Mouse (Mus musculus): Measurements from ENCODE around the gene Mydgf.

Gene Mydgf

GRCm38 (mm10) chr17:56185281-56186141 is 1.8 kb upstream of the Mydgf start:
- DNase-seq = peak; percentile 72

GRCm38 (mm10) chr17:56182975-56183657 is 604 bp downstream of the Mydgf start:
- DNase-seq = no peak

GRCm38 (mm10) chr17:56175416-56175815 is 8.3 kb downstream of the Mydgf start:
- DNase-seq = no peak

GRCm38 (mm10) chr17:56173401-56174046 is 10.2 kb downstream of the Mydgf start:
- no peak for DNase-seq

- no peak for DNase-seq
These were observed 11.8 kb downstream of the Mydgf start for GRCm38 (mm10) chr17:56171881-56172280.

- DNase-seq = no peak
These were observed 12.3 kb downstream of the Mydgf start for GRCm38 (mm10) chr17:56171456-56171855.

- DNase-seq = no peak
These were observed 13.1 kb downstream of the Mydgf start for GRCm38 (mm10) chr17:56170636-56171035.

GRCm38 (mm10) chr17:56169830-56170229 is 13.9 kb downstream of the Mydgf start:
- DNase-seq = peak; percentile 49

- no peak for DNase-seq
These were observed 18.0 kb downstream of the Mydgf start for GRCm38 (mm10) chr17:56165671-56166070.

- DNase-seq = no peak
These were observed 19.2 kb downstream of the Mydgf start for GRCm38 (mm10) chr17:56164510-56164909.

- no peak for DNase-seq
These were observed 20.1 kb downstream of the Mydgf start for GRCm38 (mm10) chr17:56163523-56164102.

- DNase-seq = peak; percentile 96
These were observed 21.4 kb downstream of the Mydgf start, which contains the start of gene Tnfaip8l1 for GRCm38 (mm10) chr17:56162231-56162774. Tnfaip8l1 (plus strand) TSS chr17:56162477.

GRCm38 (mm10) chr17:56159729-56160128 is 24.0 kb downstream of the Mydgf start:
- peak; percentile 76 for DNase-seq

- DNase-seq = no peak
These were observed 30.1 kb downstream of the Mydgf start for GRCm38 (mm10) chr17:56153643-56154042.

- no peak for DNase-seq
These were observed 33.8 kb downstream of the Mydgf start for GRCm38 (mm10) chr17:56149897-56150296.

- DNase-seq = no peak
These were observed 34.7 kb downstream of the Mydgf start for GRCm38 (mm10) chr17:56148790-56149618.

GRCm38 (mm10) chr17:56148280-56148679 is 35.4 kb downstream of the Mydgf start:
- DNase-seq = no peak

GRCm38 (mm10) chr17:56147420-56147819 is 36.3 kb downstream of the Mydgf start:
- DNase-seq = no peak

GRCm38 (mm10) chr17:56146131-56146530 is 37.6 kb downstream of the Mydgf start:
- no peak for DNase-seq

- DNase-seq = no peak
These were observed 39.2 kb downstream of the Mydgf start for GRCm38 (mm10) chr17:56144546-56144945.

GRCm38 (mm10) chr17:56141702-56142605 is 41.8 kb downstream of the Mydgf start:
- DNase-seq = no peak

Data from kidney, adult 9 months (tissue).